Mouse (Mus musculus) effector memory CD4-positive, alpha-beta T cell, adult 5 months (primary cell): ENCODE data around the gene Vmn2r105. TPM values are rescaled to one million over a fixed set of nuclear protein-coding genes. Genes with fewer than 3 reads are reported as not detected.

ENCODE experiments used
- polyA plus RNA-seq: library from polyadenylated mRNA; unstranded; fragments of 100-300 nt; shearing (Covaris generic); gene quantifications from one replicate; pipeline ENCODE4 v1.2.1, GENCODE M21; 2017

Vmn2r105 gene
- polyA plus RNA-seq, result 0.12 TPM

DNA sequence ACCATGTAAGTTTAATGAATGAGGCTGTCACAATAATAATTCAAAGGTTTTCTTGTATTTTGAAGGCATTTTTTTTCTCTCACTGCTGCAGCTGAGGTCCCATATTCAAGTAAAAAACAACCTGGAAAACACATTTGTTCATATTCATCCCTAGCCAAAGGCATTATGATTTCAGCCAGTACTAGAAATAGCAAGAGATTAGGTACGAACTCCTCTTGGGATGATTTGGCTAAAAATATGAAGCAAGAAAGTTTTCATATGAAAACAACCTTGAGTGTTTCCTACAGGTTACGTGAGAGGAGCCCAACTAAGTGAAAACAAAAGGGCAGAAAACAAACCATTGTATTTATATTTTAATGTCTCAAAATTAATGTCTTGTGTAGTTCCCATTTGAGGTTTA lies at the start of gene Vmn2r105:
TSS of gene Vmn2r105 (minus strand) at position 101 of the 400 bp plus-strand sequence.

GRCm38 (mm10) chr17:20182997-20183396 lies 51.9 kb downstream of the Vmn2r105 start, which contains the start of gene Fpr-rs6:
Gene Fpr-rs6 (minus strand): TSS chr17:20183097.

Other genes starting within 250 kb of the Vmn2r105 start
- gene Vmn2r104, start 186.7 kb downstream of the Vmn2r105 start, polyA plus RNA-seq, result 0.04 TPM
- not detected for gene Fpr-rs7, start 120.8 kb downstream of the Vmn2r105 start, polyA plus RNA-seq
- not detected for gene Fpr-rs6, start 52.0 kb downstream of the Vmn2r105 start, polyA plus RNA-seq
- gene Vmn2r106, start 50.5 kb upstream of the Vmn2r105 start, polyA plus RNA-seq, result 0.12 TPM
- gene Vmn2r107, start 110.2 kb upstream of the Vmn2r105 start, polyA plus RNA-seq, result not detected
- not detected for gene Vmn1r224, start 179.1 kb upstream of the Vmn2r105 start, polyA plus RNA-seq
- not detected for gene Vmn2r108, start 246.3 kb upstream of the Vmn2r105 start, polyA plus RNA-seq